Mouse (Mus musculus) mature B cell (primary cell): ENCODE results near the gene Msi2.

Experiments
- in situ Hi-C: fragments of 300-500 bp; cut with MboI; formaldehyde crosslinking; loops from 2 replicates; pipeline ENCODE4 v1.14.3; 2019

Msi2 gene

DNA sequence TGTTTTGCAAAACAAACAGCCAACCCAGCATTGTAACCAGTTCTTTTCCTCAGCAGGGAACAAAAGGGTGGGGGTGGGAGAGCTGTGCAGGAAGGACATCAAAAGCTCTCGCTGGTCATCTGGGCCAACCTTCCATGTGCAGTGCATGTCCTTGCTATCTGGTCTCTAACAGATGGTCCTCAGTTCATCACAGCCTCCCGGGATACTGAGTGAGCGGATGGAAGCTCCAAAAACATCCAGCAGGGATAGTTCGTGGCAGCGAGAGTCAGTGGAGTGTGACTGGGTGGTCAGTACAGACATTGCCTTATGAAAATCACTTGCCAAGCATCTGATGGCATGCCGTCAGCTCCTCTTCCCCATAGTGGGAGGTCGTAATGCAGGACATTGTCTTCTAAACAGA, 153.5 kb downstream of the Msi2 start:
- in situ Hi-C loops: no loop called here

DNA sequence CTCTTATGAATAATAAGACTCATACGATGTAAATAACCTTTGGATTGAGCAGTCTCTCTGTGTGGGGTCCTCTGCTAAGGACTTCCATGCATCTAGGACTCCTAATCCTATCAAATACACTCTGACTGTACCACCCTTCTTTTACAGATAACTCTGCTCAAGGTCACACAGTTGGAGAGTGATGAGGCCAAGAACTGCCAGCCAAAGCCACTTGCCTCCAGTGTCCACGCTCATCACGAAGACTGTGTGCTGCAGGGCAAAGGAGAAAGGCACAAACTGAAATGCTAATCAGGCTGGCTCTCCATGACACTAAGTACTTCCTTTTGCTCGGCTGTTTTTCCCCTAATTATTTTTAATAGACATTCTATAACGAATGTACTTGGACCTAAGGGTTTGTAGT, 153.9 kb downstream of the Msi2 start:
- in situ Hi-C loops: no loop called here

DNA sequence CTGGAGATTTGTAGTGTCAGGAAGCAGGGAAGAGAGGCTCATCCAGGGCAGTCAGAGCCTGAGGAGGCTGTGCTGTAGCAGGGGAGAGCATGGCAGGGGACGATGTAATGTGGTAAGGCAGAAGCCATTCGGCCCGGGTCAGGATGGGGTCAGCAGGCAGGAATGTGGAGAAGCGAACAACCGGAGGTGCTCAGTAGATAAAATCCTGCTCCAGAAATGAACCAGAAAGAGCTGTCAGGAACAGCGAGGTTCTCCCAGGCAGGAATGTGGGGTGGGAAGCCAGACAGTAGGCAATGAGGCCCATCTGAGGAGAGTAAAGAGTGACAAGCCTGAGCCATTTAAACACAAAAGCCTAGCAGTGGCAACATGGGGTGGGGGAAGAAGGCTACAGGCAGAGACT, 157.1 kb downstream of the Msi2 start:
- in situ Hi-C loops: no loop called here

DNA sequence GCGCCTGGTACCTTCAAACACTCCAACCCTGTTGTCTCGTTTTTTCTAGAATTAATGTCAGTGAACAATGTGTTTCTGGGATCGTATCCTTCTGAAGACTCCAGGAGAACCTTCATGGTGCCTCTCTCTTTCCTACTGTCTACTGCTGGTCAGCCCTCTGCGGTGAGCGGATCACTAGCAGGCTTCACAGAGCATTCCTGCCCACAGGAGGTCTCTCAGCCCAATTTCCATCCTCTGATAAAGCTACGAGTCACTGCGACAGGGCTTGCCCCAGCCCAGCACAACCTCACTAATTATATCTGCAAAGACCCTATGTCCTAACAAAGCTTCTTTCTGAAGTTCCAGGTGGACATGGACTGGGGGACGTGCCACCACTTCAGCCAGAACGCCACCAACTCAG, 157.7 kb downstream of the Msi2 start:
- in situ Hi-C loops: no loop called here

DNA sequence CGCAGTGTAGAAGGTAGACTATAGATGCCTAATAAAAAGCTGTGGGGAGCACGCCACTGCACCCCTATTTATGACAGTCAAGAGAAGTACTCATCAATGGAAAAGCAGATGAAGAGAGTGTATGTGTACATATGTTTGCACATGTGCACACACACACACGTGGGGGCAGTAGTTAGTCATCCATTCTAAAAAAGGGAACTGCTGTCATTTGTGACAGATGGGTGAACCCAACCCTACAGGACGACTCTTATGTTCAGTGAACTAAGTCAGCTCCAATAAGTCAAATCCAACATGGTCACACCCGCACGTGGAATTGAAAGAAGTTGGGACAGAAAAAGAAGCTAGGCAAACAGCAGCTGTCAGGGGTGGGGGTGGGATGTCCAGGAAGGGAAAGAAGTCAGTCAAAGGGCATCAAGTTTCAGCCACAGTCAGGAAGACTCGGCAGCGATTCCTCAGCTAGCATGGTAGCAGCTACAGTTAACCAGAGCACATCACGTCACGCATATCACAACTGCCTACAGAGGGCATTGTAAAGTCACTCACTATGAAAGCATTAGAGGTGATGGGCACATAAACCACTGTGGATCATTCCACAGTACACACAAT, 158.8 kb downstream of the Msi2 start:
- in situ Hi-C loops: no loop called here

DNA sequence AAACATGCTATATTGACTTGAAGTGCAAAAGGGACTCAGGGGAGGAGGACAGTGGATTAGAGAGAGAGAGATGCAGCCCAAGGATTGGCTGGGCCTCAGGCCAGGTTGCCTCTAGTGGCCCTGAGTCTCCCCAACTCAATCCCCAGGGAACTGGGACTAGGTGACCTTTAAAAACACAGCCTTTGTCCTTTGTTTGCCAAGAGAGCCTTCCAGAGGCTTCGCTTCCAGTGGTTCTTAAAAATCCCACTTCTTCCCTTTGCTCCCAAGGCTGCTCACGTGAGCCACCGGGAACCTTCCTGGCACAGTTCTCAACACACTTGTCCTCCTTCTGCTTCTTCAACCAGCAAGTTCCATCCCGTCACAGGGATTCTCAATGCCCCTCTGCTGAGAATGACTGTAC, 159.6 kb downstream of the Msi2 start:
- in situ Hi-C loops: no loop called here

DNA sequence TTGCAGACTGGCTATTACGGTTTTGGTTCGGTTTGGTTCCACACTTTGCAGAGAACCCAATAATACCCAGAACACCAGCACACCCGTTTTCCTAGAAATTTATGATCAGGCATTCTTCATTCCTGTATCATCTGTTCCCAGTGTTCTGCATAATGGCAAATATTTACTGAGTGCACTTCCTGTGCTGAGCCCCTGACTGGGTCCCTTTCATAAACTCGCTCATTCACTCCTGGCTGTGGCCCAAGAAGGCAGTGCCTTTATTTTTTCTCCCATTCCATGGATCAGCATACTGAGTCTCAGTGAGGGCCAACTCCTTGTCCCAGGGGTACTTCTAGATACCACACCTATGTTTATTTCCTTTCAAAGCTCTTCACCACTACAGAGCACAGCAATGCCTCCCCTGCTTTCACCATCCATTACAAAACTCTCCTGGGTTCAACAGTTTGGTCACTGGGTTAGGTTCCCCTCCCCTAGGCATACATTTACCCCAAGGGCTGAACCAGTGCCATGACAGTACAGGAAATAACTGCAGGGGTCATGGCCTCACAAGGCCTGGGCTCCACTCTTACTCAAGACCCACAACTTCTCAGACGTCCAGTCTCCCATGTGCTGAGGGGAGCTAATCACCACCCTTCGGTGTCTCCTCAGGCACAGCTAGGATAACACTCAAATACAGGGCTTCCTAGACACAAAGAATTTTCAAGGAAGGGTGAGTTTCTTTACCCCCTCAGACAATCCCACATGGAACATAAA, 160.3 kb downstream of the Msi2 start:
- in situ Hi-C loops: no loop called here

DNA sequence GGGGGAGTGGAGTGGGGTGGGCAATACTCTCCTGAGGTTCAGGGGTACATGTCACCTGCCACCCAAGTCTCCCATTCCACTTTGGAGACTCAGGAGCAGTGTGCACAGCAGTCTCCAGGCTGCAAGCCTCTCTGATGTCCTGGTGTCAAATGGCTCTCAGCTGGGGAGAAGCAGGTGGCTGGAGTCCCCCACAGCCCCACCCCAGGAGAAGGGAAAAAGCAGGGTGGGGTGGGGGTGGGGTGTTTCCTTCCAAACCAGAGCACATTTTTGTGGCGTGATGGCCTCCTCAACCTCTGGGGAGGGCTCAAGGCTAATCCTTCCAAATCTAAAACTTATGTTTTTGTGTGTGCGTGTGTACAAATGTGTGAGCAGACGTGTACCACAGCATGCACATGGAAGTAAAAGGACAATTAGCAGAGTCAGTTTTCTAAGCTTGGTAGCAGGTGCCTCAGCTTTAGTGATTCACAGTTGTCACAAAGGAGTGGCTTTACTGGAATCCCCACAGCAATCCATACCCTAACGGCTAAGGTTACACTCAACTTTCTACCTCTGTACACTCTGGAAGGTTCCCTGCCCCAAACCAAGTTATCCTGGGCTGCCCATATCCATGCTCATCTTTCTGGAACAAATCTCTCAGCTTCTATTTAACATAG, 161.1 kb downstream of the Msi2 start:
- in situ Hi-C loops: no loop called here

DNA sequence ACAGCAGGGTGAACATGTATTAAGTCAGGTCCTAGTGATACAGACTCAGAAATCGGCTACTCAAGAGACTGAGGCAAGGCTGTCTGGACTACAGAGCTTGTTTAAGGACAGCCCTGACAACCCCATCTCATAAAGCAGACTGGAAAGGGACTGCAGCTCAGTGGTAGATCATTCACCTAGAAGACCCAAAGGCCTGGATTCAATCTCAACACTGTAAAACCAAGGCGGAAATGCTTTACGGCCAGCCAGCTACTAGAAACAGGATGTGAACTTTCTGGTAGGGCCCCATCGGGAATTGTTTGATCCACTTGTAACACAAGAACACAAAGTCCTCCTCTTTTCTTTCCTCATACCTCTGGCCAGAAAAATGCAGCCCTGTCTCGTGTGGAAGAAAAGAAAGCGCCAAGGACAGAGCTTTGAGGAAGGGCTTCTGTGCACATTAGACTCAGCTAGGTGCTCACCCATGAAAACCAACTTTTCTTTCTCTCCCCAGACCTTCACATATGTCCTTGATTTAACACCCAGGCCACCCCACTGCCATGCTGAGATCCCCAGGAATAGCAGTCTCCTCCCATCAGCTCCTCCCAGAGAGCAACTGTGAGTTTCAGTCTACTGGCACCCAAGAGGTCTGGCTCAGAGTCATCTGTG, 162.3 kb downstream of the Msi2 start:
- in situ Hi-C loops: no loop called here

DNA sequence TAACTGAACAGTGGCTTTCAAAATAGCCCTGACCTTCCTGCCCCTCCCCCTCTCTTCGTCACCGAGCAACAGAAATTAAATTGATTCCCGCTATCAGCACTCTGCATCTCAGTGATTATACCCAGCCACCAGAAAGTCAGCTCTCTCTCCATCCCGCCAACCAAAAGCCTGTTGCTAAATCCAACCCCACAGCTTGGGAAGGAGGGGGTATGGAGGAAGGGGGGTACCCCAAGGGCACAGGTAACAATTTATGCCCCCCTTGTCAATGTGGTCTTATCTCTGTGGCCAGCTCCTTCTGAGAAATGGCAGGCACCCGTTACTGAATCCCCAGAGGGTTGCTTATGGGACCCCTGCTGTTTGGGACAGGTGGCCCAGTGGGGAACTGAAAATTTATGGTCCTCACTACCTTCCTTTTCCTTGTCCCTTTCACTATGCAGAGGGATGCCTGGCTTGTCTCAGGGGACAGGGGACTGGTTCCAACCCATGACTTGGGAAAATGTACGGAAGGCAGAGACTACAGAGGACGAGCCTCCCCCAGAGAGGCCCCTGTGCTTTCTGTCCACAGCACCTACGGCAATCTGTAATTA, 163.0 kb downstream of the Msi2 start:
- in situ Hi-C loops: no loop called here

DNA sequence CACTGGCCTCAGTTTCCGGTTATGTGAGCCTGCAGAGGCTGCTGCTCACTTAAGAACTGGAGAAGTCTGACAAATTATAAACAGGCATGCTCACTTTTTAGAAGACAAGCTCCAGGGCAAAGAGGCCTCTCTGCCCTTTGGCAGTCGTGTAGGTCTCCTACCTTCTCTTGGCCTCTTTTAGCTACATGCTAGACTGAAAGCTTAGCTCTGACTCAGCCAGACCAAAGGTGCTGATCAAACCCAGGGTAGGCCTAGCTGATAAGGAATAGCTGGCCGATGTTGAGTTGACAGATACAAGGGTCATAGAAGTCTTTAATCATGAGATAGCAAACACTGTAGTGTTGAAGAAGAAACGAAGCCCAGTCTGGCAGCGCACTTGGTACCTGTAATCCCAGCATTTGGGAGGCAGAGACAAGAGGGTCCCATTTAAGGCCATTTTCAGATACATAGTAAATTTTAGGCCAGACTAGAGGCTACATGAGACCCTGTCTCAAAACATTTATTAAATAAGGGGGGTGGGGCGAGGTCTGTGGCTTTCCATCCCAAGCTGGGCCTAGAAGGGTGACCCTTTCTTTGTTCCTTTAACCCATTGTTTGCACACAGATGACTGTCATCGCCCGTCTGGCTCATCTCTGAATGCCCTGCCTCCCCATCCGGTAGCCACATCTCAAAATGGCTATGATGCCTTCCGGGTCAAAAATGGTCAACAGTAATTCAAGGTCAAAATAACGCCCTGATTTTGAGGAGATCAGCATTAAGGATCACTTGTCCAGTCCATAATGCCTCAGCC, 164.6 kb downstream of the Msi2 start:
- in situ Hi-C loops: no loop called here

DNA sequence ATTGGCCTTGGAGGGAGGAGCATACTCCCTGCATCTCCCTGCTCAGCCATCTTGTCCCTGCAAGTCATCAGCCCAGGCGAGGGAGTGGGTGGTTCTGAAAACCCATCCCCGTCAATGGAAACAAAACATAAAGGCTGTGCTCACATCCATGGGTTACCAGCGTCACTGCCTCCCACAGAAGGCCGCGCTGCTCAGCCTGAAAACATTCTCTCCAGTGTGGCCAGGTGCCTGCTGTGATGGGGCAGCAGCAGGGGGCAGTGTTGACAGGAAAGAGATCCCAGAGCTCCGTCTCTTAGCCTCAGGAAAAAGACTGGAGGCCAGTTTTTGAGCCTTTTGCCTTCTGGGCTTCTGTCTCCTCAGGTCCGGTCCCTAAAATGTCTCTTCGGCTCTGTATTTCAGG, 165.3 kb downstream of the Msi2 start:
- in situ Hi-C loops: no loop called here

DNA sequence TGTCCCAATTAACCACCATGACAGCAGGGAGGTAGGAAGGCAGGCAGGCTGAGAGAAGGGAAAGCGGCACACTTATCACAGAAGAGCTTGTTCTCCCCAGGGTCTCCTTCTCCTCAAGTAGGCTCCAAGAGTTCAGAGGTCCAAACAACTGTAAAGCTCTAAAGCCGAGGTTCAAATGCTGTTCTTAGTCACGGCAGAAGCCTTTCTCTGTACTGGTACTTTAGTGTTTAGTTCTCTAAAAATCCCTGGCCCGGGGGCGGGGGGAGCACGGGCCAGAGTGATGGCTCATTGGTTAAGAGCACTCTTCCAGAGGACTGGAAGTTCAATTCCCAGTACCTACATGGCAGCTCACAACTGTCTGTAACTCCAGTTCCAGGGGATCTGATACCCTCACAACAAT, 165.9 kb downstream of the Msi2 start:
- in situ Hi-C loops: no loop called here

DNA sequence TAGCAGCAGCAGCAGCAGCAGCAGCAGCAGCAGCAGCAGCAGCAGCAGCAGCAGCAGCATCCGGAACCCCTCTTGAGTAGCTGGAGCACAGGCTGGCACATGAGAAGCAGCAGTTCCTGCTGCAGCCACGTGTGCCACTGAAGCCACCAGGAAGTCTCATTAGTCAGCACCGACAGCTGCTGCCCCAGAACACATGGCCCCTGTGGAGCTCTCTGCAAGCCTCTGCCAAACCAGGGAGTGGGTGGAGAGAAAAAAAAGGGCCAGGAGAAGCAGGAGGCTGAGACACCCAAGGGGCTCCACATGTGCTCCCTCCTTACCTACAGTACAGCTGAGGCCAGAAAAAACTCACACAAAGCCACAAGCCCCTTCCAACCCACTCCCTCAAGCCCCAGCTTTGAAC, 167.3 kb downstream of the Msi2 start:
- in situ Hi-C loops: no loop called here

DNA sequence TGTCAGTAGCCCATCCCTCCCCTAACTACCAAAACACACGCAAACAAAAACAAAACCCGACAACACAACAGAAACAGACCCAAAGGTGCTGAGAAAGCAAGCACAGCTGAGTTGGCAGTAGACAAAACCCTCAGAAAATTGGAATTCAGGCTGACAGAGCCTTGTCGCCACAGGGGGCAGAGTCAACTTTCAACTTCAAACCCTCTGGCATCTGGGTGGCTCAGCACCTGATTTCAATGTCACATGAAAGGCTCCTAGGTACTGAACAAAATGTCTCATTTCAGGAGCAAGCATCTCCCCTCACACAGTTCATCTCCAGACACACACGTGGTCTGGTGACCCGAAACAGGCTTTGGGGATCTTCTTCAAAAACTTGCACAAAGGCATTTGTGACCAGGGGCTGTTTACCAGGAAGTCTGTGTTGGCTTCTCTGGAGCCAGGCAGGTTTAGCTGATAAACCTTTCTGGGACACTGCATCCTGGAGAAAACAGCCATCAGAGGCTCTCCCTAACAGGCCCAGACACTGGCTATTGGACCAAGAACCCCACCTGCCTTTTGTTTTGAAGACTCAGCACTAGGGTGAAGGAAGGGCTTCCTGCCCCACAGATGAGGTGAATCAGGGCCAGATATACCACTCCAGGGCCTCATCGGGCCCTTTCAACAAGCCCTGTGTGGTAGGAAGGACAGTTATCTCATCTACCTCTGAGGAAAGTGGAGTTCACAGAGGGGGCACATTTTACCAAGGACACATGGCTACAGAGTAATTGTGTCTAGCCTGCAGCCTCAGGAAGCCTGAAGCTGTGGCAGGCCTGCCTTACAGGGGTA, 168.0 kb downstream of the Msi2 start:
- in situ Hi-C loops: no loop called here

DNA sequence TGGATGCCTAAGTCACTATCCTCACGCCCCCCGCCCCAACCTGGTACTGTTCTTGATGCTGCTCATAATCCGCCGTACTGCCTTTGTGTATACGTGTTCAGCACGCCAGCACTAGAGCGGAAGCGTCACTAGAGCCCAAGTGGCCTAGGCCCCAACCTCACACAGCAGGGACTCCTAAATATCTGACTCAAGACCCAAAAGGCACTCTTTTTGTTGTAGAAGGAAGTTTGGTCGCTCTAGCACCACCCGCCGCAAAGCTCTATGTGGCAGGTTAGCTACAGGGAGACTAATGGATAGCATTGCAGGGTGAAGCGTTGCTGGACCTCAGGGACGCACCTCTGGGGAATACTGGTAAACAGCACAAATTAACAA, 168.8 kb downstream of the Msi2 start:
- in situ Hi-C loops: no loop called here

DNA sequence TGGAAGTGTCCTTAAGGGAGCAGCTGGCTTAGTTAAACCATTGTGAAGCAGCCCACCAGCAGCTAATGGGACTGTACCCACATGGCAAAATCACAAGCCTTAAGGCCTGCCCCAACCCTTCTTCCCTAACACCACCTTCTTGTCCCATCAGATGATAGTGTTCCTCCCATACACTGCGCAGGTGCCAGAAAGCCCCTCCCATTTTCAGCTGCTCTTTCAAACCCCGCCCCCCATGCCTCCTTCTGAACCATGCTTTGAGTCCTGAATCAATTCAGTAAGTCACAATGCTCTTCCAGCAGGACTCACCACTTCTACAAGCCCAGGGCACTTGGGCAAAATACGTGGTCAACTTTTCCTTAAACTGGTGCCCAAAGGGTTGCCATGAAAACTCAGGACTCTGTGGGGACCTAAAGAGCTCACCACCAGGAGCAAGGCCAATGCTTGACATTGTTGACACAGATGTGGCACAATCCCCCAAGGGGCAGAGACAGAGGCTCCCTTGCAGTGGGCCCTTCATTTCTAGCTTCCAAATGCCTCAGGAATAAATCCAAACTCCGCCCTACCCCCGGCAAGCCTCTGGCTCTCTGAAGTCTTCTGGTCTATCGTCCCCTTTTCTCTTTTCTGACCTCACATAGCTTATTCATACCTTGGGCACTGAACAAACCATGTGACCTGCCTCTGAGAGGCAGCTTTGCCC, 169.3 kb downstream of the Msi2 start:
- in situ Hi-C loops: no loop called here

DNA sequence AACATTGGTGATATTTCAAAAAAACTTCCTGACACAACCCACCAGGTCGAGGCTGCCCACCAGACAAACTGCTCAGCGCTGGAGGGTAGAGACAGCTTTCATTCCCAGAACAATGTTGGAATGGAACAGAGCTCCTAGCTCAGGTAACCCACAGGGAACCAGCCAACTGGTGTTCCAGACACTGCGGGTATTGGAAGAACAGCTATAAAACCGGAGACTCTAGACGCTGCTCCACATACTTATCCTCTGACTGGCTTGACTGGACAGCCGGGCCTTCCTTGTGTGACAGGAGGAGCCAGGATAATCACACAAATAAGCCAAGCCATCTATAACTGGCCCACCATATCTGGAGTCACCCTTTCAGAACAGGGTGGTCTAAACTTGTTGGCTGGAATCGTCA, 169.9 kb downstream of the Msi2 start:
- in situ Hi-C loops: no loop called here

DNA sequence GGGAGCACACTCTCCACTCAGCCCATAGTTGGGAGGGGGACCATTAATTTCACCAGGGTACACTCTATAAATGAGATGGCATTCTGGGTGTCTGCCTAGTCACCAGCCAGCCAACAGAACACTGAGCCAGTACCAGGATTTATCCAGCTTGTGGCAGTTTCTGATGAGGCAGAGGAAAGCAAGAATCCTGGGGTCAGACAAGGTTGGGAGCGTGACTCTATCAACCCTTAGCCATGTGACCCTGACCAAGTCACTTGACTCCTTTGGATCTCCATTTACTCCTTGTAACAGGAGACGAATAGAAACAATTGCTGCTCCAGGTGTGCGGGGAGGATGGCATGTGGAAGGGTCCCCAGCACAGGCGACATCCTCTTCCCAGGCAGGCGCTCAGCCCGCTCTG, 174.5 kb downstream of the Msi2 start:
- in situ Hi-C loops: no loop called here

DNA sequence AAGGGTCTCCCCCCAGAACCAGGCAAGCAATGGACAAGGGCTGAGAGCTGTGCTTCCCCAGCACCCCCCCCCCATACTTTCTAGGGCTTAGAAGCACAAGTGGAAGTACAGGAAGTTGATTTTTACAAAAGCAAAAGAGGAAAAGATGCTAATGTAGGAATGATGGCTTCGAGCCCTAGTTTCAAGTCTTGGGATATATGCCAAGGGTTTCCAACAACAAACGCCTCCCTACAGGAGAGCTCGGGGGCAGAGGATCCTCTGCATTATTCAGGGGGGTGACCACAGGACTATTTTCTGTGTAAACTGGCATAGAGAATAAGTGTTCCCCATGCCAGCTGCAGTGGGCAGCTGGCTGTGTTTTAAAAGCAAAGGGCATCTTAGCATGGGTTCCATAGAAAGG, 175.5 kb downstream of the Msi2 start:
- in situ Hi-C loops: no loop called here
